Mouse (Mus musculus): ENCODE measurements at regions not wholly inside any gene's neighbourhood (a gene's known extent, or its start where the extent isn't known, plus 50 kb on each side); places are given as distances from the start of the nearest gene placed in this dataset.
"Not testable (repeated sequence)": the region's sequence is repeated elsewhere in the genome, so short reads cannot be mapped to it uniquely, and the experiment has no call there.

GRCm38 (mm10) chr7:118320307-118320706 is 76.8 kb upstream of the Smg1 start:
- DNase-seq (ENCODE audit: low spot score) = no peak

GRCm38 (mm10) chr7:118318432-118319135 is 75.1 kb upstream of the Smg1 start:
- DNase-seq (ENCODE audit: low spot score) = no peak

GRCm38 (mm10) chr7:118314886-118315285 is 71.4 kb upstream of the Smg1 start:
- DNase-seq (ENCODE audit: low spot score) = not testable (repeated sequence)

- no peak for DNase-seq (ENCODE audit: low spot score)
These were observed 70.8 kb upstream of the Smg1 start for GRCm38 (mm10) chr7:118314228-118314658.

GRCm38 (mm10) chr7:118313818-118314217 is 70.3 kb upstream of the Smg1 start:
- DNase-seq (ENCODE audit: low spot score) = peak; percentile 40

- no peak for DNase-seq (ENCODE audit: low spot score)
These were observed 66.3 kb upstream of the Smg1 start for GRCm38 (mm10) chr7:118309733-118310132.

GRCm38 (mm10) chr7:118308882-118309281 is 65.4 kb upstream of the Smg1 start:
- DNase-seq (ENCODE audit: low spot score) = no peak

GRCm38 (mm10) chr7:118304812-118305211 is 61.3 kb upstream of the Smg1 start:
- DNase-seq (ENCODE audit: low spot score) = peak; percentile 93

GRCm38 (mm10) chr7:118304338-118304737 is 60.9 kb upstream of the Smg1 start:
- no peak for DNase-seq (ENCODE audit: low spot score)

GRCm38 (mm10) chr7:118303921-118304320 is 60.5 kb upstream of the Smg1 start:
- no peak for DNase-seq (ENCODE audit: low spot score)

GRCm38 (mm10) chr7:118300678-118301342 is 57.3 kb upstream of the Smg1 start:
- DNase-seq (ENCODE audit: low spot score) = no peak

- peak; percentile 90 for DNase-seq (ENCODE audit: low spot score)
These were observed 54.1 kb upstream of the Smg1 start for GRCm38 (mm10) chr7:118297613-118298012.

- peak; percentile 6 for DNase-seq (ENCODE audit: low spot score)
These were observed 53.5 kb upstream of the Smg1 start for GRCm38 (mm10) chr7:118296856-118297518.

GRCm38 (mm10) chr7:118295855-118296254 is 52.4 kb upstream of the Smg1 start:
- DNase-seq (ENCODE audit: low spot score) = no peak

GRCm38 (mm10) chr7:118295275-118295674 is 51.8 kb upstream of the Smg1 start:
- DNase-seq (ENCODE audit: low spot score) = peak; percentile 28

- DNase-seq (ENCODE audit: low spot score) = no peak
These were observed 51.2 kb upstream of the Smg1 start for GRCm38 (mm10) chr7:118294637-118295036.

All from retina, embryonic 14.5 days (tissue).